Mouse (Mus musculus): ENCODE measurements around the gene Zfp511. TPM values are rescaled to one million over a fixed set of nuclear protein-coding genes. Genes with fewer than 3 reads are reported as not detected.

The Zfp511 gene
- polyA plus RNA-seq, 1 experiment: 57.7 TPM

DNA sequence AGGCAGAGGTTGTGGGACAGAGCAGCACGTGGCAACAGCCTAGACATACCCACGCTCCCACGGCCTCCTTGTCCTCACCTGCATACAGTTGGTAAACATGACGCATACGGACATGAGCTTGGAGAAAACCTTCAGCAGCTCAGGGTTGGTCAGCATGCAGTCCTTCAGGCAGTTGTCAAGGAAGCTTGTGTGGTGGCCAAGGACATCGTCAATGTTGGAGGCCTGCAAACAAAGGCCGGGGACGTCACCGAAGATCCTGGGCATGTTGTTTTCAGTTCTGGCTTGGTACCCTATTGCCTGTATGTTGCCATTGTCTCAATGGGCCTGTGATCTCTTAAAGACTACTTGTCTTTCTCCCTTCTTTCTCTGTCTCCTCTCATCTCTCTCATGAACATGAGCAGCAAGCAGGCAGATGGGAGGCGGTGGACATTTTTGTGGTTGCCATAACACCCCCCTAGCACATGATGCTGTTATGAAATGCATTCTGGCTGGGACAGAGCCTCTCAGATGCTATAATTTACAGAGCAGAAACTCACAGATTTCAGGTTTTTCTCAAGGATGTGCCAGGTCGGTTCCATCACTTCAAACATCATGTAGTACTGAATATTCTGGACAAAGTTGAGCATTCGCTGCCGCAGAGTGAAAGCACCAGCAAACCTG, 37.4 kb upstream of the Zfp511 start:
- Histone ChIP-seq H3K4me3 (ENCODE audit: control insufficient read depth, low read depth, low read length) (no peak overlapping the region), H3K36me3 (ENCODE audit: control insufficient read depth, insufficient read depth, low read length) (peaks cover 2% of the 10 kb centered on the region), H3K4me1 (ENCODE audit: control insufficient read depth, insufficient read depth, low read length) (no peaks in the 10 kb centered on the region), H3K27ac (ENCODE audit: control insufficient read depth, insufficient read depth, low read depth, low read length) (no peak overlapping the region), H3K27me3 (ENCODE audit: control insufficient read depth, insufficient read depth, low read length) (no peaks in the 10 kb centered on the region)
- no peak for TF ChIP-seq POLR2A (IDR thresholded peaks at IDR 0.05; ENCODE audit: control insufficient read depth, low read depth, low read length)
- TF ChIP-seq CTCF (IDR thresholded peaks at IDR 0.05; ENCODE audit: control insufficient read depth, insufficient read depth, insufficient replicate concordance, low read depth, low read length): no peak

DNA sequence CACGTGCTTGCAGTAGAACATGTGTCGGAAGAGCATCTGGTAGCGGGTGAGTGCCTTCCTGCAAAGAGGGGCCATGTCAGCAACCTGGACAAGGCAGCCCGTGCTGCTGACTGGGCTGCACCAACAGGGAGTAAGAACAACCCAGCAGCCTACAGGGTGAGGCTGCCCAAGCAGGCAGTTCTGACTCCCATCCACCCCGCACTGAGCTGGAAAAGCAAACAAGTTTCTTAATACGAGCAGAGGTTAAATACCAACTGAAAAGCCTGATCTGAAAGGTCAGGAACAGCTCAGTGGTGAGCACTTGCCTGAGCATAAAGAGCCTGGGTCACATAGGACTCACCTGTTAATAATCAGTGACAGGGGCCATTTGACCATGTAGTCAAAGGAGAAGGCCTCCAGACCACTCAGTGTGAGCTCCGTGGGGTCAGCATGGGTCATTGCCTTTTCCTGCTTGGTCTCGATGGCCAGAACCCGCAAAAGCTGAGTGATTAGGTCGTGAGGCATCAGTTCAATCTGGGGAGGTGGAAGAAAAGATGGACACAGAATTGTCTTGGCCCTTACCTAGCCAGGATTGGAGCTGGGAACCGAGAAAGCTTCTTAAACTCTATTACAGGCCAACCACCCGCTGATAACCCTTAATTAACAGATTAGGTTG, 35.0 kb upstream of the Zfp511 start:
- H3K36me3 ChIP-seq (ENCODE audit: control insufficient read depth, insufficient read depth, low read length): peaks cover 2% of the 10 kb centered on the region
- no peak overlapping the region for H3K27ac ChIP-seq (ENCODE audit: control insufficient read depth, insufficient read depth, low read depth, low read length)
- TF ChIP-seq POLR2A (IDR thresholded peaks at IDR 0.05; ENCODE audit: control insufficient read depth, low read depth, low read length) (no peak), CTCF (IDR thresholded peaks at IDR 0.05; ENCODE audit: control insufficient read depth, insufficient read depth, insufficient replicate concordance, low read depth, low read length) (no peak)
- H3K4me1 ChIP-seq (ENCODE audit: control insufficient read depth, insufficient read depth, low read length): no peaks in the 10 kb centered on the region
- H3K27me3 ChIP-seq (ENCODE audit: control insufficient read depth, insufficient read depth, low read length): no peaks in the 10 kb centered on the region
- H3K4me3 ChIP-seq (ENCODE audit: control insufficient read depth, low read depth, low read length): no peak overlapping the region

DNA sequence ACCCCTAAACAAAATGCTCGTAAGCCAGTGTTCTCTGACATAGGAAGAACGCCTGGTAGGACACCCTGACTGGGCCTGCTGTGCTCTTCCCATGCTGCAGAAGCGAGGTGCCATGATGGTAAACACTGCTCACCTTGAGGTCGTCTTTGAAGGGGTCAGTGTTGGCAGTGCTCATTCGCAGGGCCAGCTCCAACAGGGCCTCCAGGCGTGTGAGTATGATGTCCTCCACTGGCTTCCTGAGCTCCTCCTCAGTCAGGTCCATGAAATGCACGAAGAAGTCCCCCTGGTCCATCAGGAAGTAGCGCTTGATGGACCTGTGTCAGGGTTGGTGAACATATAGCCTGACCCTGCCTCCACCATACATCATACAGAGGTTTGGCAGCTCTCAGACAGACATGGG, 31.5 kb upstream of the Zfp511 start:
- Histone ChIP-seq H3K27ac (ENCODE audit: control insufficient read depth, insufficient read depth, low read depth, low read length) (no peak overlapping the region), H3K27me3 (ENCODE audit: control insufficient read depth, insufficient read depth, low read length) (no peaks in the 10 kb centered on the region), H3K36me3 (ENCODE audit: control insufficient read depth, insufficient read depth, low read length) (no peaks in the 10 kb centered on the region; the same call in 1 of the 2 replicates), H3K4me3 (ENCODE audit: control insufficient read depth, low read depth, low read length) (no peak overlapping the region), H3K4me1 (ENCODE audit: control insufficient read depth, insufficient read depth, low read length) (no peaks in the 10 kb centered on the region)
- no peak for TF ChIP-seq POLR2A (IDR thresholded peaks at IDR 0.05; ENCODE audit: control insufficient read depth, low read depth, low read length)
- TF ChIP-seq CTCF (IDR thresholded peaks at IDR 0.05; ENCODE audit: control insufficient read depth, insufficient read depth, insufficient replicate concordance, low read depth, low read length): no peak

DNA sequence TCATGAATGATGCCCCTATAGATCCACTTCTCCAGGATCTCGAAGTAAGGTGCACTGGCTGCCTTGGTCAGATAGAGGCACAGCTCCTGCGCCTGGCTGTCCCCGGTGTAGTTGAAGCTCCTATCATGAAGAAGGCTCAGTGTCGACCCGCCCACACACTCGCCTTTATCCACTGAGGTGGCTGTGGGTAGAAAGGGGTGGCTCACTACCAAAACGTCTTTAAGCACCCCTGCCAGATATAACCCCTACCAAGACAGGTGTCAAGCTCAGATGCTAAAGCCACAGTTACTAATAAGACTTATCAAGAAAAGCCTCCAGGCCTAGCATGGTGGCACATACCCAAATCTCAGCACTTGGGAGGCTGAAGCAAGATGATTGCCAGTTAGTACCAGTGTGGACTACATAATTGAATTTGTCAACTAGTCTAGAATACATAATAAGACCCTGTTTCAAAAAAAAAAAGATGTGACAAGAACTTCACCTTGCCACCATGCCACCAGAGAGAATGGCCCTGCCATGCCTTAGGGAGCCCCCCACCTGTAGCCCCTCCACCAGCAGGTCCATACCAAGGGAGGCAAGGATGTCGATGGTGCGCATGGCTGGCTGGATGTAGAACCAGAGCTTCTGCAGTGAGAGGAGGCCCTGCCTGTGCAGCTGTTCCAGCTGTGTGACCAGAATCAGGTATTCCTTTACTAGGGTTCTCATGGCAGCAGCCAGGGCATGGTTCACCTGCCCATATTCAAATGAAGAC, 29.2 kb upstream of the Zfp511 start:
- no peak overlapping the region for H3K27ac ChIP-seq (ENCODE audit: control insufficient read depth, insufficient read depth, low read depth, low read length)
- no peak overlapping the region; the same call in 1 of the 2 replicates for H3K4me3 ChIP-seq (ENCODE audit: control insufficient read depth, low read depth, low read length)
- H3K27me3 ChIP-seq (ENCODE audit: control insufficient read depth, insufficient read depth, low read length): no peaks in the 10 kb centered on the region
- TF ChIP-seq CTCF (IDR thresholded peaks at IDR 0.05; ENCODE audit: control insufficient read depth, insufficient read depth, insufficient replicate concordance, low read depth, low read length): no peak
- TF ChIP-seq POLR2A (IDR thresholded peaks at IDR 0.05; ENCODE audit: control insufficient read depth, low read depth, low read length): no peak
- no peaks in the 10 kb centered on the region; the same call in 1 of the 2 replicates for H3K36me3 ChIP-seq (ENCODE audit: control insufficient read depth, insufficient read depth, low read length)
- H3K4me1 ChIP-seq (ENCODE audit: control insufficient read depth, insufficient read depth, low read length): no peaks in the 10 kb centered on the region

GRCm38 (mm10) chr7:140007781-140008180, 28.4 kb upstream of the Zfp511 start:
- Histone ChIP-seq H3K27ac (ENCODE audit: control insufficient read depth, insufficient read depth, low read depth, low read length) (no peak overlapping the region), H3K4me3 (ENCODE audit: control insufficient read depth, low read depth, low read length) (no peak overlapping the region), H3K4me1 (ENCODE audit: control insufficient read depth, insufficient read depth, low read length) (no peaks in the 10 kb centered on the region), H3K36me3 (ENCODE audit: control insufficient read depth, insufficient read depth, low read length) (no peaks in the 10 kb centered on the region; the same call in 1 of the 2 replicates), H3K27me3 (ENCODE audit: control insufficient read depth, insufficient read depth, low read length) (no peaks in the 10 kb centered on the region)
- TF ChIP-seq POLR2A (IDR thresholded peaks at IDR 0.05; ENCODE audit: control insufficient read depth, low read depth, low read length): no peak
- no peak for TF ChIP-seq CTCF (IDR thresholded peaks at IDR 0.05; ENCODE audit: control insufficient read depth, insufficient read depth, insufficient replicate concordance, low read depth, low read length)

DNA sequence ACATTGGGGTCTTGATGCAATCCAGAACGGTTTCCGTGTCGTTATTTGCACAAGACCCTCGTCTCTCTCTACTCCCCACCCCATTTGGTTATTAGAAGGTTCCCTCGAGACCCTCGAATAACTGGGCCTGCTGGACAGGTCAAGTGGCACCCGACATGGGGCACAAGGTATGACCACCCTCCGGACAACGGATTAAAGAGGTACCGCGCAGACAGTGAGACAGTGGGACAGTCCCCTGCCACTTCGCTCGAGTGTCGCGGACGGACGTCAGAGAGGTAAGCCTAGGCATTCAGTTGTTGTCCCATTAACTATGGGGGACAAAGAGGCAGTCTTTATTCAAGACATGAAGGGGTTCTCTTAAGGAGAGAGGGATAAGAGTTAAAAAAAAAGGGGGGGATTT, 24.9 kb upstream of the Zfp511 start:
- H3K27me3 ChIP-seq (ENCODE audit: control insufficient read depth, insufficient read depth, low read length): no peaks in the 10 kb centered on the region
- no peaks in the 10 kb centered on the region; the same call in 1 of the 2 replicates for H3K36me3 ChIP-seq (ENCODE audit: control insufficient read depth, insufficient read depth, low read length)
- H3K4me3 ChIP-seq (ENCODE audit: control insufficient read depth, low read depth, low read length): no peak overlapping the region
- no peak for TF ChIP-seq POLR2A (IDR thresholded peaks at IDR 0.05; ENCODE audit: control insufficient read depth, low read depth, low read length)
- no peak for TF ChIP-seq CTCF (IDR thresholded peaks at IDR 0.05; ENCODE audit: control insufficient read depth, insufficient read depth, insufficient replicate concordance, low read depth, low read length)
- no peaks in the 10 kb centered on the region for H3K4me1 ChIP-seq (ENCODE audit: control insufficient read depth, insufficient read depth, low read length)
- no peak overlapping the region for H3K27ac ChIP-seq (ENCODE audit: control insufficient read depth, insufficient read depth, low read depth, low read length)

- TF ChIP-seq POLR2A (IDR thresholded peaks at IDR 0.05; ENCODE audit: control insufficient read depth, low read depth, low read length) (no peak), CTCF (IDR thresholded peaks at IDR 0.05; ENCODE audit: control insufficient read depth, insufficient read depth, insufficient replicate concordance, low read depth, low read length) (no peak)
These were observed 4.4 kb upstream of the Zfp511 start for GRCm38 (mm10) chr7:140031771-140032170.

More at GRCm38 (mm10) chr7:140031771-140032170, 4.4 kb upstream of the Zfp511 start:
- Histone ChIP-seq H3K27ac (ENCODE audit: control insufficient read depth, insufficient read depth, low read depth, low read length) (no peak overlapping the region), H3K4me1 (ENCODE audit: control insufficient read depth, insufficient read depth, low read length) (peaks cover 1% of the 10 kb centered on the region), H3K27me3 (ENCODE audit: control insufficient read depth, insufficient read depth, low read length) (no peaks in the 10 kb centered on the region), H3K4me3 (ENCODE audit: control insufficient read depth, low read depth, low read length) (no peak overlapping the region), H3K36me3 (ENCODE audit: control insufficient read depth, insufficient read depth, low read length) (peaks cover 5% of the 10 kb centered on the region)
